Mouse (Mus musculus) intestine, embryonic 14.5 days (tissue): ENCODE measurements around the gene Gm49325. TPM values are rescaled to one million over a fixed set of nuclear protein-coding genes. Genes with fewer than 3 reads are reported as not detected.

ENCODE experiments used
- ATAC-seq: fragments of 200-750 bp; cut with Nextera tagmentation; replicated peaks from 2 replicates; pipeline ENCODE4 v1.8.0; 2017; ENCODE audit warnings: low read depth, moderate number of reproducible peaks, moderate TSS enrichment, moderate library complexity; ENCODE audit not compliant: low FRiP score, low TSS enrichment
- DNase-seq: peaks from one replicate; pipeline ENCODE4 v3.0.0-alpha.2; 2018; ENCODE audit warnings: low spot score
- H3K27ac ChIP-seq: fragments of 300-500 bp; sonication (generic); 2 replicates; pipeline ENCODE4 v1.5.1; 2014; ENCODE audit warnings: low read depth, mild to moderate bottlenecking, control low read depth
- H3K27me3 ChIP-seq: fragments of 300-500 bp; sonication (generic); replicated peaks from 2 replicates; pipeline ENCODE4 v1.6.1; 2014; ENCODE audit warnings: low read length, control low read depth; ENCODE audit not compliant: control insufficient read depth, insufficient read depth
- H3K36me3 ChIP-seq: fragments of 300-500 bp; sonication (generic); 2 replicates; pipeline ENCODE4 v1.6.1; 2014; ENCODE audit warnings: low read length, control low read depth; ENCODE audit not compliant: control insufficient read depth, insufficient read depth
- H3K4me1 ChIP-seq: fragments of 300-500 bp; sonication (generic); replicated peaks from 2 replicates; pipeline ENCODE4 v1.6.1; 2014; ENCODE audit warnings: low read length, control low read depth, mixed read lengths; ENCODE audit not compliant: control insufficient read depth, insufficient read depth
- H3K4me2 ChIP-seq: fragments of 300-500 bp; sonication (generic); 2 replicates; pipeline ENCODE4 v1.6.1; 2014; ENCODE audit warnings: low read length
- H3K4me3 ChIP-seq: fragments of 300-500 bp; sonication (generic); 2 replicates; pipeline ENCODE4 v1.5.1; 2014; ENCODE audit warnings: low read depth, low read length, control low read depth, mixed read lengths
- H3K9ac ChIP-seq: fragments of 300-500 bp; sonication (generic); 2 replicates; pipeline ENCODE4 v1.6.1; 2014; ENCODE audit warnings: mild to moderate bottlenecking, low read length
- H3K9me3 ChIP-seq: fragments of 300-500 bp; sonication (generic); 2 replicates; pipeline ENCODE4 v1.6.1; 2016; ENCODE audit warnings: low read length, control low read depth; ENCODE audit not compliant: control insufficient read depth
- WGBS: fragments of 180-500 bp; shearing (Covaris S2); extraction: QIAGEN DNeasy Blood & Tissue Kit; methylation state at CpG from one replicate; pipeline ENCODE4 v1.1.7; 2014; 5-methylcytosine and 5-hydroxymethylcytosine counted together
- polyA plus RNA-seq: library from polyadenylated mRNA; unstranded; fragments of >200 nt; fragmentation: Nextera tagmentation; extraction: Ambion mirVana; gene quantifications from 2 replicates; pipeline ENCODE4 v1.2.1, GENCODE M21; 2014

The Gm49325 gene
- polyA plus RNA-seq, 1 experiment from 2014 or later, result 2.0 TPM

- 87% methylated on average over 7 of the region's 7 CpGs for WGBS
- no peak for ATAC-seq
These were observed 30.4 kb downstream of the Gm49325 start for GRCm38 (mm10) chr10:77636234-77636922.

DNA sequence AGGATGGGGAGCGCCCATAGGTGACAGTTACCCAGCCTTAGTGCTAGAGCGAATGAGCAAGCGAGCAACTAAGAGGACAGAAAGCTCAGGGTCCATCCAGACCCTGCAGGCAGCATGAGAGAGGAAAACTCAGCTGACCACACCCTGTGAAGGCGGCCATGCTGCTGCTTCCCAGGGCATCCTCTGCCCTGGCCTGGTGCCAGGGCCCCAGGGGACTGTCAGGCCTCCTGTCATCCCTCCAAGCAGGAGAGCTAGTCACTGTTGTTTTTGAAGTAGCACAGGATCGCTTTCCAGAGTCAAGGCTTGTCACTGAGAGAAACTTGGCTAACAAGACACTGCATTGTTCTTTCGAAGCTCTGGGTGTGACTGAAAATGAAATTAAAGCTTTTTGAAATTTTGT lies 33.0 kb downstream of the Gm49325 start:
- Histone ChIP-seq H3K4me1 (no peaks in the 10 kb centered on the region; the same call in 1 of the 2 replicates), H3K4me3 (no peak overlapping the region), H3K9ac (no peak overlapping the region), H3K27ac (no peak overlapping the region), H3K36me3 (peaks cover 81% of the 10 kb centered on the region), H3K4me2 (no peak overlapping the region), H3K9me3 (no peaks in the 10 kb centered on the region), H3K27me3 (no peaks in the 10 kb centered on the region)
- ATAC-seq, result no peak
- 83% methylated on average over 6 of the region's 6 CpGs for WGBS
- DNase-seq, result no peak

More at GRCm38 (mm10) chr10:77636234-77636922, 30.4 kb downstream of the Gm49325 start:
- no peak overlapping the region for H3K9ac ChIP-seq
- H3K36me3 ChIP-seq, result peaks cover 83% of the 10 kb centered on the region
- H3K4me2 ChIP-seq, result no peak overlapping the region
- H3K9me3 ChIP-seq, result no peaks in the 10 kb centered on the region
- no peaks in the 10 kb centered on the region for H3K27me3 ChIP-seq
- no peak for DNase-seq
- H3K4me3 ChIP-seq, result no peak overlapping the region
- no peak overlapping the region for H3K27ac ChIP-seq
- no peaks in the 10 kb centered on the region; the same call in 1 of the 2 replicates for H3K4me1 ChIP-seq

GRCm38 (mm10) chr10:77643160-77643559 lies 37.2 kb downstream of the Gm49325 start:
- Histone ChIP-seq H3K4me2 (no peak overlapping the region), H3K36me3 (peaks cover 70% of the 10 kb centered on the region), H3K27ac (no peak overlapping the region), H3K9me3 (no peaks in the 10 kb centered on the region), H3K9ac (no peak overlapping the region), H3K4me3 (no peak overlapping the region), H3K27me3 (no peaks in the 10 kb centered on the region), H3K4me1 (no peaks in the 10 kb centered on the region)
- ATAC-seq (no peak), DNase-seq (no peak)
- WGBS, result 80% methylated on average over 7 of the region's 7 CpGs

DNA sequence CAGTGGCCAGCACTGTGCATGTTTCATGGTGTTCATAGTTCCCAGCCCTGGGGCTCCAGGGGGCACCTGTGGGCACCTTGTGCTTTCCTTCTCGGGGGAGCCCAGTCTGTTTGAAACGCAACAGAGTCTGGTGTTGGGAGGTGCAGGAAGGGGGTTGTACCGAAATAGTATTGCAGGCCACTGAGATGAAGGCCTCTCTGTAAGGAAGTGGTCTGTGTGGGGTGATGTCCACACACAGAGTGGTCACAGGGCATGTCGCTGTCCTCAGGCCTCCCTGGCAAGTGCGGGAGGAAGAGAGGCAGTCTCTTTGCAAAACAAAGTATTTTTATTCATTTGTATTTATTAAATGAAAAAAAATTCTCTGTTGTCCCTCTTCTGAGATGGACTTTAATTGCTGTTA lies 39.6 kb downstream of the Gm49325 start:
- WGBS, result 84% methylated on average over 5 of the region's 5 CpGs
- no peak for ATAC-seq
- Histone ChIP-seq H3K36me3 (peaks cover 58% of the 10 kb centered on the region), H3K4me2 (no peak overlapping the region), H3K27me3 (no peaks in the 10 kb centered on the region), H3K4me1 (no peaks in the 10 kb centered on the region), H3K9ac (no peak overlapping the region), H3K9me3 (no peaks in the 10 kb centered on the region), H3K27ac (no peak overlapping the region), H3K4me3 (no peak overlapping the region)
- no peak for DNase-seq

DNA sequence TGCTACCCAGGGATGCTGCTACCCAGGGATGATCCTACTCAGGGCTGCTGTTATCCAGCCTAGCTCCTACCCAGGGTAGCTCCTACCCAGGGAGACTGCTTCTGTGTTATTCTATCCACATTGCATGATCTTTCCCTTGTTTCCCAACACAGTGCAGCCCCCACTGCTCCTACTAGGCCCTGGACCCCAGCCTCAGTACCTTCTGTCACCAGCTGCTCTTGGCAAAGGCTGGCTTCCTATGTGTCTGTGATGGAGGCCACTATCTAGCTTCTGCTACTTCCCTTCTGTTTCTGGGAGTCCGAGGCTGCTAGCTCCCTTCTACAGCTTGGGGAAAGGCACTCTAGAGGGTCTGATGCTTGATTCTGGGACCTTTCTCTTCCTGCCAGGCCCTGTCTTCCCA lies 41.5 kb downstream of the Gm49325 start:
- no peaks in the 10 kb centered on the region for H3K4me1 ChIP-seq
- WGBS, result 88% methylated on average over 1 of the region's 1 CpGs
- ATAC-seq, result no peak
- no peaks in the 10 kb centered on the region for H3K9me3 ChIP-seq
- DNase-seq, result no peak
- no peaks in the 10 kb centered on the region for H3K27me3 ChIP-seq
- no peak overlapping the region for H3K4me3 ChIP-seq
- no peak overlapping the region for H3K27ac ChIP-seq
- H3K36me3 ChIP-seq, result peaks cover 42% of the 10 kb centered on the region
- no peak overlapping the region for H3K9ac ChIP-seq
- H3K4me2 ChIP-seq, result no peak overlapping the region

GRCm38 (mm10) chr10:77647901-77648300 lies 41.9 kb downstream of the Gm49325 start:
- Histone ChIP-seq H3K27ac (no peak overlapping the region), H3K4me2 (no peak overlapping the region), H3K9ac (no peak overlapping the region), H3K9me3 (no peaks in the 10 kb centered on the region), H3K27me3 (no peaks in the 10 kb centered on the region), H3K4me3 (no peak overlapping the region), H3K36me3 (peaks cover 38% of the 10 kb centered on the region), H3K4me1 (no peaks in the 10 kb centered on the region)
- 86% methylated on average over 8 of the region's 8 CpGs for whole genome bisulfite sequencing
- DNase-seq (no peak), ATAC-seq (no peak)

- ATAC-seq, result no peak
- 87% methylated on average over 9 of the region's 9 CpGs for WGBS
These were observed 46.0 kb downstream of the Gm49325 start for GRCm38 (mm10) chr10:77652046-77652445.

GRCm38 (mm10) chr10:77658286-77658994 lies 52.4 kb downstream of the Gm49325 start:
- peaks cover 4% of the 10 kb centered on the region; the same call in 1 of the 2 replicates for H3K4me1 ChIP-seq
- no peak overlapping the region for H3K27ac ChIP-seq
- 54% methylated on average over 15 of the region's 15 CpGs for WGBS
- H3K4me2 ChIP-seq, result no peak overlapping the region
- no peaks in the 10 kb centered on the region for H3K27me3 ChIP-seq
- H3K36me3 ChIP-seq, result no peaks in the 10 kb centered on the region
- no peak overlapping the region for H3K9ac ChIP-seq
- no peaks in the 10 kb centered on the region for H3K9me3 ChIP-seq
- no peak for DNase-seq
- no peak for ATAC-seq
- no peak overlapping the region for H3K4me3 ChIP-seq

More at GRCm38 (mm10) chr10:77652046-77652445, 46.0 kb downstream of the Gm49325 start:
- no peak overlapping the region for H3K4me2 ChIP-seq
- no peak overlapping the region for H3K27ac ChIP-seq
- no peaks in the 10 kb centered on the region for H3K9me3 ChIP-seq
- no peak for DNase-seq
- no peak overlapping the region for H3K4me3 ChIP-seq
- no peaks in the 10 kb centered on the region for H3K27me3 ChIP-seq
- no peaks in the 10 kb centered on the region for H3K4me1 ChIP-seq
- no peak overlapping the region for H3K9ac ChIP-seq
- no peaks in the 10 kb centered on the region for H3K36me3 ChIP-seq
